Mouse (Mus musculus): ENCODE measurements around the gene F12. TPM values are rescaled to one million over a fixed set of nuclear protein-coding genes. Genes with fewer than 3 reads are reported as not detected.

F12 gene
- polyA plus RNA-seq (2015; fragmentation: Nextera tagmentation; extraction: Ambion mirVana) = 0.15 and 0.16 TPM in 2 replicates

GRCm38 (mm10) chr13:55426613-55427012 lies at the start of gene F12:
F12 (minus strand) TSS chr13:55426793.

GRCm38 (mm10) chr13:55464027-55464884 lies 37.7 kb upstream of the F12 start, which contains the start of gene Prr7:
Prr7 (plus strand) TSS chr13:55464267.

GRCm38 (mm10) chr13:55444937-55445315 lies 18.3 kb upstream of the F12 start, which contains the start of gene Grk6:
Grk6 (plus strand) TSS chr13:55445072.

GRCm38 (mm10) chr13:55414743-55415380 lies 11.7 kb downstream of the F12 start, which contains the start of gene Pfn3:
Pfn3 (minus strand) TSS chr13:55415232.

GRCm38 (mm10) chr13:55398088-55398487 lies 28.5 kb downstream of the F12 start, which contains the start of gene Slc34a1:
Slc34a1 (plus strand) TSS chr13:55398187.

GRCm38 (mm10) chr13:55369531-55370114 lies 57.0 kb downstream of the F12 start, which contains the start of gene Rgs14:
Rgs14 (plus strand) TSS chr13:55369732.

Other genes with a start within 250 kb of the F12 start
- gene Nsd1, start 217.0 kb downstream of the F12 start, polyA plus RNA-seq (2015; fragmentation: Nextera tagmentation; extraction: Ambion mirVana) = 33.2 and 37.8 TPM in 2 replicates
- gene Prelid1, start 106.3 kb downstream of the F12 start, polyA plus RNA-seq (2015; fragmentation: Nextera tagmentation; extraction: Ambion mirVana) = 187 and 204 TPM in 2 replicates
- gene Rab24, start 104.8 kb downstream of the F12 start, polyA plus RNA-seq (2015; fragmentation: Nextera tagmentation; extraction: Ambion mirVana) = 63.1 and 67.9 TPM in 2 replicates
- 36.7 and 38.4 TPM in 2 replicates for gene Mxd3, start 97.0 kb downstream of the F12 start, polyA plus RNA-seq (2015; fragmentation: Nextera tagmentation; extraction: Ambion mirVana)
- gene Lman2, start 64.0 kb downstream of the F12 start, polyA plus RNA-seq (2015; fragmentation: Nextera tagmentation; extraction: Ambion mirVana) = 62.5 and 62.6 TPM in 2 replicates
- 7.7 and 10.3 TPM in 2 replicates for gene Rgs14, start 57.1 kb downstream of the F12 start, polyA plus RNA-seq (2015; fragmentation: Nextera tagmentation; extraction: Ambion mirVana)
- not detected in 2 replicates for gene Slc34a1, start 28.6 kb downstream of the F12 start, polyA plus RNA-seq (2015; fragmentation: Nextera tagmentation; extraction: Ambion mirVana)
- gene Pfn3, start 11.6 kb downstream of the F12 start, polyA plus RNA-seq (2015; fragmentation: Nextera tagmentation; extraction: Ambion mirVana) = not detected in 2 replicates
- 32.7 and 40.8 TPM in 2 replicates for gene Grk6, start 18.3 kb upstream of the F12 start, polyA plus RNA-seq (2015; fragmentation: Nextera tagmentation; extraction: Ambion mirVana)
- 0.14 and 0.28 TPM in 2 replicates for gene Prr7, start 37.5 kb upstream of the F12 start, polyA plus RNA-seq (2015; fragmentation: Nextera tagmentation; extraction: Ambion mirVana)
- 16.3 and 20.8 TPM in 2 replicates for gene Dbn1, start 61.3 kb upstream of the F12 start, polyA plus RNA-seq (2015; fragmentation: Nextera tagmentation; extraction: Ambion mirVana)
- gene Pdlim7, start 86.9 kb upstream of the F12 start, polyA plus RNA-seq (2015; fragmentation: Nextera tagmentation; extraction: Ambion mirVana) = 37.8 and 45.4 TPM in 2 replicates
- gene Dok3, start 102.5 kb upstream of the F12 start, polyA plus RNA-seq (2015; fragmentation: Nextera tagmentation; extraction: Ambion mirVana) = 36.9 and 49.7 TPM in 2 replicates
- 29.2 and 35.3 TPM in 2 replicates for gene Ddx41, start 109.9 kb upstream of the F12 start, polyA plus RNA-seq (2015; fragmentation: Nextera tagmentation; extraction: Ambion mirVana)
- 15.4 and 18.8 TPM in 2 replicates for gene Fam193b, start 144.3 kb upstream of the F12 start, polyA plus RNA-seq (2015; fragmentation: Nextera tagmentation; extraction: Ambion mirVana)
- gene Tmed9, start 146.9 kb upstream of the F12 start, polyA plus RNA-seq (2015; fragmentation: Nextera tagmentation; extraction: Ambion mirVana) = 68.1 and 69.0 TPM in 2 replicates
- 7.9 and 9.8 TPM in 2 replicates for gene B4galt7, start 173.1 kb upstream of the F12 start, polyA plus RNA-seq (2015; fragmentation: Nextera tagmentation; extraction: Ambion mirVana)
- 25.8 and 31.1 TPM in 2 replicates for gene Caml, start 196.2 kb upstream of the F12 start, polyA plus RNA-seq (2015; fragmentation: Nextera tagmentation; extraction: Ambion mirVana)
- 25.3 and 27.0 TPM in 2 replicates for gene Ddx46, start 208.2 kb upstream of the F12 start, polyA plus RNA-seq (2015; fragmentation: Nextera tagmentation; extraction: Ambion mirVana)

All from spleen, postnatal 0 days (tissue).